Comparison of ENCODE assay signal across 28 mouse cellular contexts in the genomic region with DNA sequence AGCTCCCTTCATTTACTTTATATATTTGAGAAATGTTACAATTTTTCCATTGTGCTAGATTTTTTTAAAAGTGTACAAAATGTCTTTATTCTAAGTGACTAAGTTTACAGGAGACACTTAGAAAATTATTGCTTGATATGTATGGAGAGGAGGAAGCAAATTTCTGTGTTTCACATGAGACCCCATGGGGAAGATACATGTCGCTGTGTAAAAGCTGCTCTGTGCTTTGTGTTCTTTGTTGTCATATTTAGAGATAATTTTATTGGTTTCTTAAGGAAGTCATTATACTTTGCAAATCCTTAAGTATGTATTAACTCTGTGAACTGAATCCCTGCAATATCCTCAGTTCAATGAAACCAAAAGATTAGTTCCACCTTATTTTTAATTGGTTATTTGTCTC.
DNase-seq lines count a peak whose midpoint lies in the region; ATAC-seq and TF ChIP-seq lines count a peak whose summit lies in the region.
"Had no signal": no experiment of that assay in that cellular context is flagged by ENCODE, and none has a peak within 500 bp of the region (broad histone marks: within the 10 kb centered on the region; RNA-seq: fewer than 3 reads in every experiment).

No protein-coding gene starts in this region.

- no peaks in the 10 kb centered on the region for H3K9me3 ChIP-seq in hindbrain, embryonic 11.5 days (ENCODE audit: control insufficient read depth, low read length)
- no peaks in the 10 kb centered on the region for H3K9me3 ChIP-seq in hindbrain, embryonic 14.5 days (ENCODE audit: control insufficient read depth, low read length)
- no peaks in the 10 kb centered on the region for H3K9me3 ChIP-seq in midbrain, embryonic 12.5 days
- H3K9me3 ChIP-seq in midbrain, postnatal 0 days (ENCODE audit: low read length): no peaks in the 10 kb centered on the region
- no peaks in the 10 kb centered on the region for H3K9me3 ChIP-seq in neural tube, embryonic 12.5 days
- H3K9me3 ChIP-seq in neural tube, embryonic 15.5 days (replicated peaks): no peaks in the 10 kb centered on the region
- H3K9me3 ChIP-seq: embryonic facial prominence, embryonic 10.5 days; embryonic facial prominence, embryonic 13.5 days; forebrain, embryonic 13.5 days; heart, embryonic 12.5 days; heart, embryonic 15.5 days; hindbrain, embryonic 15.5 days; intestine, embryonic 15.5 days had no signal

- no peak overlapping the region for H3K4me3 ChIP-seq in hindbrain, embryonic 11.5 days (ENCODE audit: low read depth, low read length)
- no peak overlapping the region for H3K4me3 ChIP-seq in hindbrain, embryonic 14.5 days (replicated peaks; ENCODE audit: low read length)
- no peak overlapping the region for H3K4me3 ChIP-seq in midbrain, embryonic 12.5 days
- H3K4me3 ChIP-seq in midbrain, postnatal 0 days (ENCODE audit: low read depth, low read length): no peak overlapping the region
- no peak overlapping the region for H3K4me3 ChIP-seq in neural tube, embryonic 12.5 days
- H3K4me3 ChIP-seq in neural tube, embryonic 15.5 days (replicated peaks): no peak overlapping the region
- H3K4me3 ChIP-seq: embryonic facial prominence, embryonic 10.5 days; embryonic facial prominence, embryonic 13.5 days; erythroblast, embryonic 14.5 days; forebrain, embryonic 13.5 days; gastrocnemius, adult 2 months; heart, embryonic 12.5 days; heart, embryonic 15.5 days; hindbrain, embryonic 15.5 days; intestine, embryonic 15.5 days had no signal

- H3K36me3 ChIP-seq in hindbrain, embryonic 11.5 days (ENCODE audit: control insufficient read depth, insufficient read depth, low read length): no peaks in the 10 kb centered on the region
- no peaks in the 10 kb centered on the region for H3K36me3 ChIP-seq in hindbrain, embryonic 14.5 days (replicated peaks; ENCODE audit: control insufficient read depth, insufficient read depth)
- no peaks in the 10 kb centered on the region for H3K36me3 ChIP-seq in midbrain, embryonic 12.5 days
- H3K36me3 ChIP-seq in midbrain, postnatal 0 days (ENCODE audit: insufficient read depth, low read length): no peaks in the 10 kb centered on the region
- no peaks in the 10 kb centered on the region for H3K36me3 ChIP-seq in neural tube, embryonic 12.5 days
- H3K36me3 ChIP-seq in neural tube, embryonic 15.5 days: no peaks in the 10 kb centered on the region
- H3K36me3 ChIP-seq: embryonic facial prominence, embryonic 10.5 days; embryonic facial prominence, embryonic 13.5 days; heart, embryonic 12.5 days; heart, embryonic 15.5 days; hindbrain, embryonic 15.5 days; intestine, embryonic 15.5 days had no signal

- H3K27ac ChIP-seq in hindbrain, embryonic 11.5 days (ENCODE audit: low read depth, low read length): peak overlapping the region; percentile 42; the same call in 1 of the 2 replicates
- H3K27ac ChIP-seq in hindbrain, embryonic 14.5 days: no peak overlapping the region
- H3K27ac ChIP-seq in midbrain, embryonic 12.5 days (replicated peaks): no peak overlapping the region
- no peak overlapping the region for H3K27ac ChIP-seq in midbrain, postnatal 0 days (ENCODE audit: low read depth, low read length)
- H3K27ac ChIP-seq in neural tube, embryonic 12.5 days: no peak overlapping the region
- H3K27ac ChIP-seq in neural tube, embryonic 15.5 days (replicated peaks): no peak overlapping the region
- H3K27ac ChIP-seq: embryonic facial prominence, embryonic 10.5 days; embryonic facial prominence, embryonic 13.5 days; forebrain, embryonic 13.5 days; gastrocnemius, adult 2 months; heart, embryonic 15.5 days; hindbrain, embryonic 15.5 days; intestine, embryonic 15.5 days had no signal

- TF ChIP-seq CTCF in midbrain, postnatal 0 days (IDR thresholded peaks at IDR 0.05): no peak

- no peak overlapping the region for H3K9ac ChIP-seq in hindbrain, embryonic 11.5 days (ENCODE audit: low read depth, low read length)
- H3K9ac ChIP-seq in hindbrain, embryonic 14.5 days: no peak overlapping the region
- H3K9ac ChIP-seq in midbrain, embryonic 12.5 days (replicated peaks): no peak overlapping the region
- H3K9ac ChIP-seq in midbrain, postnatal 0 days (replicated peaks; ENCODE audit: low read length, poor library complexity, severe bottlenecking): no peak overlapping the region
- H3K9ac ChIP-seq in neural tube, embryonic 12.5 days: no peak overlapping the region
- no peak overlapping the region for H3K9ac ChIP-seq in neural tube, embryonic 15.5 days (replicated peaks)
- H3K9ac ChIP-seq: embryonic facial prominence, embryonic 13.5 days; forebrain, embryonic 13.5 days; forebrain, postnatal 0 days; heart, embryonic 12.5 days; heart, embryonic 15.5 days; hindbrain, embryonic 15.5 days; intestine, embryonic 15.5 days had no signal

- DNase-seq in embryo, embryonic 10.5 days (ENCODE audit: low spot score): peak; percentile 3
- no peak for DNase-seq in embryo, embryonic 9.5 days (ENCODE audit: extremely low spot score)
- peak; percentile 8 for DNase-seq in hindbrain, embryonic 11.5 days (ENCODE audit: low spot score)
- DNase-seq in hindbrain, embryonic 14.5 days (ENCODE audit: low spot score): no peak
- no peak for DNase-seq in midbrain, postnatal 0 days (ENCODE audit: low spot score)
- DNase-seq: adrenal gland, adult 8-10 months; adrenal gland, postnatal 25 days; cerebellum, adult 18-20 months; cerebellum, adult 9-10 months; cerebellum, postnatal 14 days; forebrain, postnatal 0 days; gastrocnemius, adult 2 months; gastrocnemius, postnatal 14 days; heart, adult 11 months; heart, postnatal 10 days; heart, postnatal 36 days had no signal

- H3K27me3 ChIP-seq in hindbrain, embryonic 11.5 days (ENCODE audit: control insufficient read depth, insufficient read depth, low read length): no peaks in the 10 kb centered on the region
- no peaks in the 10 kb centered on the region for H3K27me3 ChIP-seq in hindbrain, embryonic 14.5 days (ENCODE audit: control insufficient read depth, insufficient read depth, low read length)
- H3K27me3 ChIP-seq in midbrain, embryonic 12.5 days: no peaks in the 10 kb centered on the region
- no peaks in the 10 kb centered on the region for H3K27me3 ChIP-seq in midbrain, postnatal 0 days (ENCODE audit: insufficient read depth, low read length)
- H3K27me3 ChIP-seq in neural tube, embryonic 12.5 days (replicated peaks): no peaks in the 10 kb centered on the region
- no peaks in the 10 kb centered on the region for H3K27me3 ChIP-seq in neural tube, embryonic 15.5 days (replicated peaks)
- H3K27me3 ChIP-seq: embryonic facial prominence, embryonic 13.5 days; forebrain, embryonic 13.5 days; heart, embryonic 12.5 days; heart, embryonic 15.5 days; hindbrain, embryonic 15.5 days; intestine, embryonic 15.5 days had no signal

- no peaks in the 10 kb centered on the region for H3K4me1 ChIP-seq in hindbrain, embryonic 11.5 days (replicated peaks; ENCODE audit: control insufficient read depth, insufficient read depth, low read length)
- H3K4me1 ChIP-seq in hindbrain, embryonic 14.5 days (replicated peaks; ENCODE audit: control insufficient read depth, insufficient read depth, low read length): 0 out of 2 replicates have a peak, but pooled peaks cover 3% of the 10 kb centered on the region
- peaks cover 4% of the 10 kb centered on the region; the same call in 1 of the 2 replicates for H3K4me1 ChIP-seq in midbrain, embryonic 12.5 days
- peaks cover 2% of the 10 kb centered on the region; the same call in 1 of the 2 replicates for H3K4me1 ChIP-seq in midbrain, postnatal 0 days (ENCODE audit: insufficient read depth, low read length)
- no peaks in the 10 kb centered on the region for H3K4me1 ChIP-seq in neural tube, embryonic 12.5 days
- H3K4me1 ChIP-seq in neural tube, embryonic 15.5 days: no peaks in the 10 kb centered on the region
- H3K4me1 ChIP-seq: embryonic facial prominence, embryonic 10.5 days; embryonic facial prominence, embryonic 13.5 days; heart, embryonic 12.5 days; heart, embryonic 15.5 days; hindbrain, embryonic 15.5 days; intestine, embryonic 15.5 days had no signal

- no peak overlapping the region for H3K4me2 ChIP-seq in hindbrain, embryonic 11.5 days (replicated peaks; ENCODE audit: low read depth, low read length)
- H3K4me2 ChIP-seq in hindbrain, embryonic 14.5 days (replicated peaks): no peak overlapping the region
- no peak overlapping the region for H3K4me2 ChIP-seq in midbrain, embryonic 12.5 days (replicated peaks)
- no peak overlapping the region for H3K4me2 ChIP-seq in midbrain, postnatal 0 days (ENCODE audit: low read depth, low read length, poor library complexity, severe bottlenecking)
- no peak overlapping the region for H3K4me2 ChIP-seq in neural tube, embryonic 12.5 days (replicated peaks)
- H3K4me2 ChIP-seq in neural tube, embryonic 15.5 days: no peak overlapping the region
- H3K4me2 ChIP-seq: embryonic facial prominence, embryonic 13.5 days; forebrain, embryonic 13.5 days; heart, embryonic 12.5 days; heart, embryonic 15.5 days; hindbrain, embryonic 15.5 days; intestine, embryonic 15.5 days had no signal

- 22% methylated on average over 1 of the region's 1 CpGs for WGBS in hindbrain, embryonic 11.5 days
- WGBS in hindbrain, embryonic 14.5 days: 14% methylated on average over 1 of the region's 1 CpGs
- WGBS in midbrain, embryonic 12.5 days: 41% methylated on average over 1 of the region's 1 CpGs
- WGBS in midbrain, postnatal 0 days: 21% methylated on average over 1 of the region's 1 CpGs
- WGBS in neural tube, embryonic 12.5 days: 37% methylated on average over 1 of the region's 1 CpGs
- 36% methylated on average over 1 of the region's 1 CpGs for WGBS in neural tube, embryonic 15.5 days

- ATAC-seq in hindbrain, embryonic 11.5 days (ENCODE audit: low FRiP score): peak; percentile 66
- ATAC-seq in hindbrain, embryonic 14.5 days (ENCODE audit: low FRiP score): no peak
- peak; percentile 60 for ATAC-seq in midbrain, embryonic 12.5 days (ENCODE audit: low FRiP score, low read depth)
- ATAC-seq in midbrain, postnatal 0 days (ENCODE audit: low FRiP score): no peak
- peak; percentile 50; the same call in 1 of the 2 replicates for ATAC-seq in neural tube, embryonic 12.5 days (ENCODE audit: low FRiP score, low read depth)
- ATAC-seq in neural tube, embryonic 15.5 days (ENCODE audit: low FRiP score): no peak
- ATAC-seq: activated CD4-positive, CD25-positive, alpha-beta regulatory T cell, adult 4 months; forebrain, postnatal 0 days; intestine, embryonic 15.5 days had no signal

Comparison
In these comparisons a context has a peak if more than half of its experiments do, and no peak if none do; other contexts are left out.
1. DNase-seq: peak in embryo, embryonic 10.5 days (single experiment) and hindbrain, embryonic 11.5 days (single experiment); none in embryo, embryonic 9.5 days (single experiment), hindbrain, embryonic 14.5 days (single experiment) and midbrain, postnatal 0 days (single experiment).
2. ATAC-seq: peak in hindbrain, embryonic 11.5 days (single experiment), midbrain, embryonic 12.5 days (single experiment) and neural tube, embryonic 12.5 days (single experiment); none in hindbrain, embryonic 14.5 days (single experiment), midbrain, postnatal 0 days (single experiment) and neural tube, embryonic 15.5 days (single experiment).